In genomic region chr7:81060908-81061307, GRCm38 (mm10) we compare ENCODE assay signal across 9 mouse cellular contexts. TPM values are rescaled to one million over a fixed set of nuclear protein-coding genes. Genes with fewer than 3 reads are reported as not detected.
DNase-seq lines count a peak whose midpoint lies in the region; ATAC-seq and TF ChIP-seq lines count a peak whose summit lies in the region.
"Had no signal": no experiment of that assay in that cellular context is flagged by ENCODE, and none has a peak within 500 bp of the region (broad histone marks: within the 10 kb centered on the region; RNA-seq: fewer than 3 reads in every experiment).

No protein-coding gene starts in this region.

- dilution Hi-C loops in CH12.LX (cut with MboI; ENCODE audit: extremely low pct_ligation_motif_present, extremely low pct_unique_long_range_greater_than_20kb, low sequenced_read_pairs) = no loop called here

- H3K4me1 ChIP-seq in heart, postnatal 0 days (ENCODE audit: control insufficient read depth, insufficient read depth) = peaks cover 24% of the 10 kb centered on the region
- H3K4me1 ChIP-seq in CH12.LX (ENCODE audit: control insufficient read depth in 1 of 2, insufficient read depth in 2 of 2) = peaks cover 0 to 6% of the 10 kb centered on the region in 2 experiments; a peak in 2 of 4 replicates
- H3K4me1 ChIP-seq in forebrain, embryonic 13.5 days = no peaks in the 10 kb centered on the region
- no peaks in the 10 kb centered on the region for H3K4me1 ChIP-seq in forebrain, embryonic 15.5 days
- H3K4me1 ChIP-seq: embryonic facial prominence, embryonic 13.5 days had no signal

- no peak overlapping the region for H3K4me3 ChIP-seq in heart, postnatal 0 days (ENCODE audit: low read depth, low read length)
- no peak overlapping the region for H3K4me3 ChIP-seq in CH12.LX (replicated peaks in 1 of 3; ENCODE audit: low read depth in 2 of 3, low read length in 2 of 3, poor library complexity in 1 of 3)
- H3K4me3 ChIP-seq in forebrain, embryonic 13.5 days = no peak overlapping the region
- H3K4me3 ChIP-seq in forebrain, embryonic 15.5 days = no peak overlapping the region
- H3K4me3 ChIP-seq: embryonic facial prominence, embryonic 13.5 days had no signal

- intact Hi-C loops in left cerebral cortex, postnatal 10 days (cut with DNase I) = no loop called here

- H3K9ac ChIP-seq in heart, postnatal 0 days (replicated peaks; ENCODE audit: low read depth, low read length) = no peak overlapping the region
- no peak overlapping the region for H3K9ac ChIP-seq in CH12.LX (ENCODE audit: insufficient read depth, low read depth)
- H3K9ac ChIP-seq in forebrain, embryonic 13.5 days = no peak overlapping the region
- H3K9ac ChIP-seq in forebrain, embryonic 15.5 days (replicated peaks) = no peak overlapping the region
- H3K9ac ChIP-seq: embryonic facial prominence, embryonic 13.5 days had no signal

- no peak for ATAC-seq in heart, postnatal 0 days (ENCODE audit: insufficient read depth, low read depth)
- peak; percentile 68 for ATAC-seq in common myeloid progenitor, adult 5-6 weeks (replicated peaks; ENCODE audit: low read depth, poor library complexity, severe bottlenecking)
- peak; percentile 80 for ATAC-seq in megakaryocyte-erythroid progenitor cell, adult 5-6 weeks (replicated peaks; ENCODE audit: low FRiP score, low TSS enrichment, poor library complexity, severe bottlenecking)
- ATAC-seq in forebrain, embryonic 13.5 days = no peak
- ATAC-seq in forebrain, embryonic 15.5 days (replicated peaks) = no peak

- no peaks in the 10 kb centered on the region for H3K27me3 ChIP-seq in heart, postnatal 0 days (ENCODE audit: control insufficient read depth, insufficient read depth, low read length)
- peaks cover 9% of the 10 kb centered on the region for H3K27me3 ChIP-seq in CH12.LX (replicated peaks)
- no peaks in the 10 kb centered on the region; the same call in 1 of the 2 replicates for H3K27me3 ChIP-seq in forebrain, embryonic 13.5 days
- H3K27me3 ChIP-seq in forebrain, embryonic 15.5 days = no peaks in the 10 kb centered on the region

- no peak for TF ChIP-seq POLR2A in CH12.LX (IDR thresholded peaks at IDR 0.05; ENCODE audit: low read depth, low read length)

- 89% methylated on average over 2 of the region's 2 CpGs for WGBS in heart, postnatal 0 days
- WGBS in forebrain, embryonic 13.5 days = 76% methylated on average over 2 of the region's 2 CpGs
- WGBS in forebrain, embryonic 15.5 days = 89% methylated on average over 2 of the region's 2 CpGs

- peaks cover 14% of the 10 kb centered on the region; the same call in 1 of the 2 replicates for H3K36me3 ChIP-seq in heart, postnatal 0 days (replicated peaks; ENCODE audit: control insufficient read depth, insufficient read depth, low read length)
- H3K36me3 ChIP-seq in CH12.LX (replicated peaks in 1 of 2; ENCODE audit: control insufficient read depth in 1 of 2, insufficient read depth in 1 of 2, low read length in 1 of 2) = no peaks in the 10 kb centered on the region
- no peaks in the 10 kb centered on the region for H3K36me3 ChIP-seq in forebrain, embryonic 13.5 days (ENCODE audit: poor library complexity, severe bottlenecking)
- H3K36me3 ChIP-seq in forebrain, embryonic 15.5 days = no peaks in the 10 kb centered on the region
- H3K36me3 ChIP-seq: embryonic facial prominence, embryonic 13.5 days had no signal

- no peak for TF ChIP-seq EP300 in heart, postnatal 0 days (IDR thresholded peaks at IDR 0.05; ENCODE audit: low read depth)
- no peak for TF ChIP-seq EP300 in CH12.LX (IDR thresholded peaks at IDR 0.05; ENCODE audit: low read length)

- H3K79me2 ChIP-seq in CH12.LX (replicated peaks; ENCODE audit: control insufficient read depth, extremely low read depth, insufficient read depth, poor library complexity, severe bottlenecking) = no peaks in the 10 kb centered on the region

- no peak overlapping the region for H3K4me2 ChIP-seq in heart, postnatal 0 days (ENCODE audit: low read depth, low read length)
- H3K4me2 ChIP-seq in CH12.LX (ENCODE audit: insufficient read depth, low read depth, poor library complexity, severe bottlenecking) = no peak overlapping the region
- H3K4me2 ChIP-seq in forebrain, embryonic 13.5 days = no peak overlapping the region
- no peak overlapping the region for H3K4me2 ChIP-seq in forebrain, embryonic 15.5 days (replicated peaks)
- H3K4me2 ChIP-seq: embryonic facial prominence, embryonic 13.5 days had no signal

- in situ Hi-C loops in CH12.LX (cut with MboI; ENCODE audit: low pct_ligation_motif_present, low pct_unique_long_range_greater_than_20kb, low sequenced_read_pairs) = loop anchor here (25.0 kb wide), 1 partner anchor 324 kb away; no protein-coding TSS in a partner anchor

- no peaks in the 10 kb centered on the region for H3K9me3 ChIP-seq in heart, postnatal 0 days (replicated peaks; ENCODE audit: control insufficient read depth, low read length)
- no peaks in the 10 kb centered on the region for H3K9me3 ChIP-seq in CH12.LX (replicated peaks; ENCODE audit: low read length)
- no peaks in the 10 kb centered on the region for H3K9me3 ChIP-seq in forebrain, embryonic 13.5 days (replicated peaks)
- no peaks in the 10 kb centered on the region for H3K9me3 ChIP-seq in forebrain, embryonic 15.5 days
- H3K9me3 ChIP-seq: embryonic facial prominence, embryonic 13.5 days had no signal

- TF ChIP-seq CTCF in heart, postnatal 0 days (IDR thresholded peaks at IDR 0.05; ENCODE audit: low read depth) = peak; percentile 63
- peak; percentile 62 to 94 for TF ChIP-seq CTCF in CH12.LX (conservative IDR thresholded peaks at IDR 0.05 in 1 of 2, IDR thresholded peaks at IDR 0.05 in 1 of 2; ENCODE audit: low read depth in 2 of 2, low read length in 2 of 2)

- no peak overlapping the region for H3K27ac ChIP-seq in heart, postnatal 0 days (ENCODE audit: low read depth)
- no peak overlapping the region for H3K27ac ChIP-seq in CH12.LX (ENCODE audit: insufficient read depth, low read depth)
- no peak overlapping the region for H3K27ac ChIP-seq in forebrain, embryonic 13.5 days
- H3K27ac ChIP-seq in forebrain, embryonic 15.5 days (replicated peaks) = no peak overlapping the region
- H3K27ac ChIP-seq: embryonic facial prominence, embryonic 13.5 days had no signal

- peak; percentile 12 for DNase-seq in heart, postnatal 0 days (ENCODE audit: low spot score)
- DNase-seq in heart, adult 9 months (ENCODE audit: low spot score in 2 of 2) = no peak
- DNase-seq in CH12.LX (ENCODE audit: extremely low read depth) = peak; percentile 68
- no peak for DNase-seq in left cerebral cortex, postnatal 10 days (ENCODE audit: extremely low spot score in 1 of 2, low spot score in 2 of 2)

- peak; percentile 97 for TF ChIP-seq RAD21 in CH12.LX (IDR thresholded peaks at IDR 0.05; ENCODE audit: low read depth, low read length)

TF ChIP-seq in CH12.LX, 34 proteins besides CTCF, POLR2A, EP300 and RAD21 (continues in another document):
- TF ChIP-seq JUND (conservative IDR thresholded peaks at IDR 0.05; ENCODE audit: low read depth, low read length) = 0 out of 2 replicates have a peak, but pooled peaks have one; percentile 33
- no peak for TF ChIP-seq ETS1 (conservative IDR thresholded peaks at IDR 0.05; ENCODE audit: low read depth, low read length)
- TF ChIP-seq BHLHE40 (IDR thresholded peaks at IDR 0.05; ENCODE audit: low read depth, low read length) = peak; percentile 61
- no peak for TF ChIP-seq ZNF384 (IDR thresholded peaks at IDR 0.05; ENCODE audit: low read depth, low read length)
- TF ChIP-seq ELF1 (IDR thresholded peaks at IDR 0.05; ENCODE audit: low read depth, low read length) = no peak
- TF ChIP-seq IRF4 (IDR thresholded peaks at IDR 0.05; ENCODE audit: low read depth, low read length) = peak; percentile 34; the same call in 1 of the 2 replicates
- peak; percentile 38 for TF ChIP-seq ZC3H11A (IDR thresholded peaks at IDR 0.05; ENCODE audit: low read depth, low read length)
- TF ChIP-seq MAX (IDR thresholded peaks at IDR 0.05; ENCODE audit: low read length) = peak; percentile 49; the same call in 1 of the 2 replicates
- no peak for TF ChIP-seq ZMIZ1 (IDR thresholded peaks at IDR 0.05; ENCODE audit: low read depth, low read length)
- TF ChIP-seq SIN3A (IDR thresholded peaks at IDR 0.05; ENCODE audit: low read length) = 0 out of 2 replicates have a peak, but pooled peaks have one; percentile 21
- no peak for TF ChIP-seq MAZ (IDR thresholded peaks at IDR 0.05; ENCODE audit: low read depth, low read length)
- no peak for TF ChIP-seq E2F4 (IDR thresholded peaks at IDR 0.05; ENCODE audit: insufficient replicate concordance, low read depth, low read length)
- no peak for TF ChIP-seq TCF12 (IDR thresholded peaks at IDR 0.05; ENCODE audit: low read depth, low read length)
- peak; percentile 92 for TF ChIP-seq SMC3 (IDR thresholded peaks at IDR 0.05; ENCODE audit: low read depth, low read length)

RNA-seq across cellular contexts. Expression of gene Alpk3, which starts 3.5 kb away (rescaled TPM):
- 42.9 and 70.8 TPM in 2 replicates for total RNA-seq in heart, postnatal 0 days (2014; rRNA removed; ENCODE audit: low replicate concordance)
- 18.3 and 19.1 TPM in 2 replicates for polyA plus RNA-seq in heart, postnatal 0 days (2015; fragmentation: Nextera tagmentation; extraction: Ambion mirVana)
- total RNA-seq in CH12.LX (2012; rRNA removed) (0.13 and 0.64 TPM in 2 replicates), CH12.LX (2014; rRNA removed) (0.08 and 0.13 TPM in 2 replicates)
- 1.1 and 1.6 TPM in 2 replicates for polyA plus RNA-seq in CH12.LX (2012; ENCODE audit: insufficient read length, low read depth)
- 0.78 and 1.1 TPM in 2 replicates for total RNA-seq in common myeloid progenitor, adult 5-6 weeks (2017)
- total RNA-seq in megakaryocyte-erythroid progenitor cell, adult 5-6 weeks (2014; fragmentation: Nextera tagmentation) = 0.07 TPM in 1 of 2 replicates, not detected in the other
- 0.28 TPM in 1 of 2 replicates, not detected in the other for total RNA-seq in megakaryocyte-erythroid progenitor cell, adult 5-6 weeks (2017)
- under 1 TPM; 0.49 to 0.61 TPM for total RNA-seq in left cerebral cortex, postnatal 10 days (2021)
- 0.06 TPM in 1 of 2 replicates, not detected in the other for polyA plus RNA-seq in forebrain, embryonic 13.5 days (2015; fragmentation: Nextera tagmentation; extraction: Ambion mirVana)
- 0.06 and 0.15 TPM in 2 replicates for polyA plus RNA-seq in forebrain, embryonic 15.5 days (2015; fragmentation: Nextera tagmentation; extraction: Ambion mirVana)

RNA-seq across cellular contexts. Expression of gene Slc28a1, which starts 53.7 kb away (rescaled TPM):
- total RNA-seq in heart, postnatal 0 days (2014; rRNA removed; ENCODE audit: low replicate concordance) = not detected in 2 replicates
- 0.04 and 0.05 TPM in 2 replicates for polyA plus RNA-seq in heart, postnatal 0 days (2015; fragmentation: Nextera tagmentation; extraction: Ambion mirVana)
- total RNA-seq in CH12.LX (2012; rRNA removed) (0.04 TPM in 1 of 2 replicates, not detected in the other), CH12.LX (2014; rRNA removed) (not detected in 2 replicates)
- 0.13 and 0.22 TPM in 2 replicates for polyA plus RNA-seq in CH12.LX (2012; ENCODE audit: insufficient read length, low read depth)
- not detected in 2 replicates for total RNA-seq in common myeloid progenitor, adult 5-6 weeks (2017)
- total RNA-seq in megakaryocyte-erythroid progenitor cell, adult 5-6 weeks (2014; fragmentation: Nextera tagmentation) = not detected in 2 replicates
- total RNA-seq in megakaryocyte-erythroid progenitor cell, adult 5-6 weeks (2017) = not detected in 2 replicates
- under 1 TPM in 1 of 2 experiments, not detected in 1; 0.15 TPM for total RNA-seq in left cerebral cortex, postnatal 10 days (2021)
- not detected in 2 replicates for polyA plus RNA-seq in forebrain, embryonic 13.5 days (2015; fragmentation: Nextera tagmentation; extraction: Ambion mirVana)
- not detected in 2 replicates for polyA plus RNA-seq in forebrain, embryonic 15.5 days (2015; fragmentation: Nextera tagmentation; extraction: Ambion mirVana)
- polyA plus RNA-seq: embryonic facial prominence, embryonic 13.5 days had no signal

Comparison
In these comparisons a context has a peak if more than half of its experiments do, and no peak if none do; other contexts are left out.
1. DNase-seq: peak in heart, postnatal 0 days (single experiment) and CH12.LX (single experiment); none in heart, adult 9 months (0 of 2) and left cerebral cortex, postnatal 10 days (0 of 2).
2. ATAC-seq: peak in common myeloid progenitor, adult 5-6 weeks (single experiment) and megakaryocyte-erythroid progenitor cell, adult 5-6 weeks (single experiment); none in heart, postnatal 0 days (single experiment), forebrain, embryonic 13.5 days (single experiment) and forebrain, embryonic 15.5 days (single experiment).
3. RNA of gene Alpk3, which starts 3.5 kb away (total RNA-seq): 42.9 to 70.8 TPM in heart, postnatal 0 days; 0.78 to 1.1 TPM in common myeloid progenitor, adult 5-6 weeks, 0.08 to 0.64 TPM in CH12.LX, 0.49 to 0.61 TPM in left cerebral cortex, postnatal 10 days and 0.07 to 0.28 TPM in megakaryocyte-erythroid progenitor cell, adult 5-6 weeks; every median in the first group is over 10 times any median in the second.